Mouse (Mus musculus): Measurements from ENCODE around the gene Tctn1.

Tctn1 gene

GRCm38 (mm10) chr5:122217636-122218035 lies 46.6 kb downstream of the Tctn1 start:
- DNase-seq, result peak in 1 of 2 experiments; percentile 33

DNA sequence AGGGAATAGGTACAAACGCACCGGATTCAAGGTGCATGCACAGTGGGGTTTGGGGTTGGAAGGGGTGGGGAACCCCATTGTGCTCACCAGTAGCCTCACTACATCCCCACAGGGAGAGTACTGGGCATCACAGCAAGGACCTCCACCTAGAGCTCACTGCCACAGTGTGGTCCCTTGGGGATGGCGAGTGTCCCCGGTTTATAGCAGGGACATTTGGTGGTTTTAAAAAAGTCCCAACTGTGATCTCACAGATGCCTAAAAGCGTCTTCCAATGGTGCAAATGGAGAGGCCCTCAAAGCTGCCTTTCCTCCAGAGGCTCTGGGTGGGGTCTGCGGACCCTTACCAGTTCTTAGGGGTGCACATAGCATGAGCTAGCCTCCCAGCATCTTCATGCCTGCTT lies 50.4 kb downstream of the Tctn1 start:
- peak; percentile 65 to 67 for DNase-seq

GRCm38 (mm10) chr5:122212820-122213219 lies 51.4 kb downstream of the Tctn1 start:
- peak; percentile 56 to 59 for DNase-seq

DNA sequence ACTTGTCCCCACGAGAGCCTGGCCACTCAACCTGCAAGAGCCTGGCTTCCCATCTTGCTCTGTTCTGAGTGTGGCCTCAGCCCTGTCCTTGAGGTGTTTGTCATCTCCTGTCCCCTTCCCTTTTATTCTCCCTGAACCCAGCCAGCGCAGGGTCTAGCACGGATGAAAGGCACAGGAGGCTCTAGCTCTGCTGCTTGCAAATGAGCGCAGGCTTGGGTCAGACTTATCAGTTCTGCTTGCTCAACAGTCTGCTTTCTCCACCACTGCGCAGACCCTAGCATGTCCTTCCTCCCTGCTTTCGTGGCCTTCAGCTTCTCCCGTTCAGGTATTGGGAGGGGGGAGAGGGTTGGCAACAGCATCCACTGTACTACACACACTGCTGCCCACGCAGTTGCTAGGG lies 52.1 kb downstream of the Tctn1 start:
- peak; percentile 53 to 64 for DNase-seq

DNA sequence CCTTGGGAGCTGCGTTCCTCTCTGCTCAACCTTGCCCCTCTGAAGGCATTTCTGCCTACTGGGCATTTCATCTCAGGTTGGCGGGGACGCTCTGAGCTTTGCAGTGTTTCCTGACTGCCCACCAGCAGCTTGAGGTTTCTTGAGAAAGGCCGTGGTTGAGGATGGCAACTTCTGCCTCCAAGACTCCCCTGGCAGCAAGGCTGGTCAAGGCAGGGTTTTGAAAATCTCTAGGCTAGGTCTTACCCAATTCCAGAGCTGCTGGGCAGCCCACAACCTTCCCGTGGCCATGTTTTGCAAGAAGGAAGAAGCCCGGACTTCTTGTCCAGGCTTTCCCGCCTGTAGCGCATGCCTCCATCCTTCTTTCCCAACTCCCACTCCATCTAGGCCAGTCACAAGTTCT lies 53.4 kb downstream of the Tctn1 start:
- peak; percentile 37 to 45 for DNase-seq

DNA sequence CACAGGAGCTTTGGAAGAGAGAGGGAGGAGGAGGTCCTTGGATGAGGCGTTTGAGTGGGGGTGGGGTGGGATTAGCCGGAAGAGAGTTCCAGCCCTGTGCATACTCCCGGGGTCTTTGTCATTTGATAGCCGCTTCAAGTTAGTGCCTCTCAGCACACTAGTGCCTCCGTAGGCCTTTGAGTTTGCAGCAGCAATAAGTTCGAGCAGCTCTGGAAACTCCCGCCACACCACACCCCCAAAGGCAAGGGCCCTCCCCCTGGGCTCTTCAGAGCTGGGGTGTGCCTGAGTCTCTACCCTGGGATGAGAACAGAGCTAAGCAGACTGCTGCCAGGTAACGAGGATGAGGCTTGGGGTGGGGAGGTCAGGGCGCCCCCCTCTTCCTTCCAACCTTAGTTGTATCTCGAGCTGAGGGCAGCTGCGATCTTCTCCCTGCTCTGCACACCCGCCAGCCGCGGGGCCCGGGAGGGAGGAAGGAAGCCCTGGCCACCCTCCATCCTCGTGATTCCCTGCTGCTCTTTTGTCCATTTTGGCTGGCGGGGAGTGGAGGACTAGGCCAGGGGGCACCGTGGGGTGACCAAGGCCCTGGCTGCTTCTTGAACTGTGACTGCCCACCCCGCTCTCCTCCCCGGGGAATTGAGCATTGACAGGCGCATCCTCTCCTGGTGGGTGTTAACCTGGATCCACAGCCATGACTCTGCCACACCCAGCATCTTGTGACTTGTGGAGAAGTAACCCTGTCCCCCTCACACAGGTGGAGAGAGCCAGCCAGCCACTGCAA lies 54.5 kb downstream of the Tctn1 start:
- peak; percentile 91 to 92 for DNase-seq

- peak in 1 of 2 experiments; percentile 15 for DNase-seq
Measured at GRCm38 (mm10) chr5:122208909-122209308, 55.4 kb downstream of the Tctn1 start.

DNA sequence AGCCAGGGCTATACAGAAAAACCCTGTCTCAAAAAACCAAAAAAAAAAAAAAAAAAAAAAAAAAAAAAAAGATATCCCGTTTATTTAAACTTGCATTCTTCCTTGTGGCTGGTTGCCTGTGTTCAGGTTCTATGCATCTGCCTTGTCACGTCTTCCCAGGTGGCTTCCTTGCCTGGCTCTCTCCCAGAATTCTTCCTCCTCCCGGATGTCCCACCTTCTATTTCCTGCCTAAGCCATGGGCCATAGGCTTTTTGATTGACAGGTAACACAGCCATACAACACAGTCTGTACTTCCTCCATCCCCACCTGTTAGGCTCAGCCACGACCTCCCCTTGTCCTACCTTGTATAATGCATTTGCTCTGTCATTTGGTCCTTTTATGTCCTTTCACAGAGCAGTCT lies 57.8 kb downstream of the Tctn1 start, which contains the start of gene Hvcn1:
TSS of gene Hvcn1 (plus strand) at position 330 of the 400 bp plus-strand sequence.
- DNase-seq, result peak in 1 of 2 experiments; percentile 27

- no peak for DNase-seq
Measured at GRCm38 (mm10) chr5:122204180-122204579, 60.1 kb downstream of the Tctn1 start.

- no peak for DNase-seq
Measured at GRCm38 (mm10) chr5:122201904-122202303, 62.4 kb downstream of the Tctn1 start.

DNA sequence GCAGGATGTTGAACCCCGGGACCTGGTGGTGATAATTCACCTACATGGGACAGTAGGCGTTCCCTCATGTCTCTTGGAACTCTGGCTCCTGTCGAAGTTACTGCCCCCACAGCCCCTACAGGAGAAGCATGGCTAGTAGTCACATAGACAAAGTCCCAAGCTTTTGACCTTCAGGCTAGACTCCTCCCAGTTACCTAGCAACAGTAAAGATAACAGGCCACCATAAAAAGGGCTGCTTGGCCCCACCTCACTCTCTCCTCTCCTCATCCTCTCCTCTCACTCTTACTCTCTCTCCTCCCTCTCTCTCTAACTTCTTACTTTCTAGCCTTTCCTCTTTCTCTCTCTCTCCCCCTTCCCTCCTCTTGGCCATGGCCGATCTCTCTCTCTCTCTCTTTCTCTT lies 63.4 kb downstream of the Tctn1 start:
- DNase-seq, result no peak

GRCm38 (mm10) chr5:122192347-122192746 lies 71.9 kb downstream of the Tctn1 start:
- DNase-seq, result peak; percentile 44 to 50

DNA sequence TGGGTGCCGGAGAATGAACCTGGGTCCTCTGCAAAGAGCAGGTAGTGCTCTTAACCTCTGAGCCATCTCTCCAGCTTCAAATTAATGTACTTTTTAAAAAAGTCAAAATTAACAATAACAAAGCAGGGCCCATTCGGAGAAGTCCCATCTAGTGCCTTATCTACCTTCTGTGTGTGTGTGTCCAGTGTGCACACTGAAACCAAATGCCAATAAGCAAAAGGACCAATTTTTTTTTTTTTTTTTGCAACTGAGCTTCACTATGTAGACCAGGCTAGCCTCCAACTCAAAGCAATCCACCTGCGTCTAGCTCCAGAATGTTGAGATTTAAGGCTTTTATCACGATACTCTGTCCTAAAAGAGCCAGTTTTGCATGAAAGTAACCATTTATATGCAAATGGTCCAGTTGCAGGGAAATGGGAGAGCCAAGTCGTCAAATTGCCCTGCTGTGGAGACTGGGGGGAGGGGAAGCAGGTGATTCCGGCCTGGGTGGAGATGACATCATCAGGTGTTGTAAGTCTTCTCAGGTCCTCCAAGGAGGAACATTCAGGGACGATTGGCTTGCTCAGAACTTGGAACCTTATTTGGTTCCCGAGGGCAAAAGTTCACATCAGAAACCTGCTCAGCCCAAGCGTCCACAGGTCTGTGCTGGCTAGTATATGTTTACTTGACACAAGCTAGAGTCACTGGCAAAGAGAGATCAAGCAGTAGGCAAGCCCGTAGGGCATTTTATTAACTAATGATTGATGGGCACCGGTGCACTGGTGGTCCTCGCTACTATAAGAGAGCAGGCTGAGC lies 72.8 kb downstream of the Tctn1 start:
- DNase-seq, result no peak

GRCm38 (mm10) chr5:122190465-122190864 lies 73.8 kb downstream of the Tctn1 start:
- DNase-seq, result no peak

DNA sequence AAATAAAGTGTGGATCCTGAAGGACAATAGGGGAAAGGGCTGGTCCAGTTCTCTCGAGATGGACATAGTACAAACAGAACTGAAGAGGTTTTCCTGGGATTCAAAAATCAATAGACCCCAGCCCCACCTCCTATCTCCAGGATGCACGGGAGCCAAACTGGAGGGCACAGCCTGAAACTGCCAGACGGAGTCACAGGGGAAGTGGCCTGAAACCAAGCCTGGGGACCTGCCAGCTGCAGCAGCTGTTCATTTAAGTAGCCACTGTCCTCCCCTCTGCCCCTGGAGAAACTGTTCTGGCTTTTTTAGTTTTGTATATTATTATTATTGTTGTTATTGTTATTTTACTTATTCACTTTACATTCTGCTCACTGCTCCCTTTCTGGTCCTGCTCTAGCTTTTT lies 75.1 kb downstream of the Tctn1 start:
- no peak for DNase-seq
